Mouse (Mus musculus) right cerebral cortex, postnatal 36 days (tissue): ENCODE data around the gene Pdpk1.

Experiments used
- DNase-seq, 2 experiments: peaks; one replicate each; pipeline ENCODE4 v3.0.0; 2022; ENCODE audit warnings: low spot score in 2 of 2, mixed read lengths in 1 of 2

Gene Pdpk1

GRCm38 (mm10) chr17:24150824-24151223, at the start of gene Pdpk1:
Pdpk1 (minus strand) TSS chr17:24150924.
- no peak for DNase-seq

- no peak for DNase-seq
Measured at GRCm38 (mm10) chr17:24199741-24200140, 49.0 kb upstream of the Pdpk1 start.

GRCm38 (mm10) chr17:24199252-24199651, 48.5 kb upstream of the Pdpk1 start:
- peak; percentile 70 to 85 for DNase-seq

GRCm38 (mm10) chr17:24197032-24197824, 46.5 kb upstream of the Pdpk1 start:
- peak; percentile 47 to 51 for DNase-seq

GRCm38 (mm10) chr17:24195349-24195748, 44.6 kb upstream of the Pdpk1 start:
- DNase-seq = no peak

GRCm38 (mm10) chr17:24193769-24194168, 43.0 kb upstream of the Pdpk1 start:
- DNase-seq = no peak

GRCm38 (mm10) chr17:24193268-24193667, 42.5 kb upstream of the Pdpk1 start:
- DNase-seq = no peak

- DNase-seq = no peak
Measured at GRCm38 (mm10) chr17:24192848-24193247, 42.1 kb upstream of the Pdpk1 start.

- DNase-seq = no peak
Measured at GRCm38 (mm10) chr17:24191481-24191880, 40.8 kb upstream of the Pdpk1 start.

- no peak for DNase-seq
Measured at GRCm38 (mm10) chr17:24190934-24191333, 40.2 kb upstream of the Pdpk1 start.

- no peak for DNase-seq
Measured at GRCm38 (mm10) chr17:24174259-24174658, 23.5 kb upstream of the Pdpk1 start.

- DNase-seq = peak; percentile 49
Measured at GRCm38 (mm10) chr17:24173423-24173822, 22.7 kb upstream of the Pdpk1 start.

- no peak for DNase-seq
Measured at GRCm38 (mm10) chr17:24171738-24172137, 21.0 kb upstream of the Pdpk1 start.

GRCm38 (mm10) chr17:24170729-24171128, 20.0 kb upstream of the Pdpk1 start:
- DNase-seq = no peak

GRCm38 (mm10) chr17:24170125-24170524, 19.4 kb upstream of the Pdpk1 start:
- no peak for DNase-seq

GRCm38 (mm10) chr17:24169317-24170065, 18.8 kb upstream of the Pdpk1 start, which contains the start of gene Atp6v0c:
Atp6v0c (minus strand) TSS chr17:24169702.
- peak; percentile 94 to 95 for DNase-seq

- peak; percentile 61 to 69 for DNase-seq
Measured at GRCm38 (mm10) chr17:24168590-24169277, 18.0 kb upstream of the Pdpk1 start.

- no peak for DNase-seq
Measured at GRCm38 (mm10) chr17:24167891-24168505, 17.3 kb upstream of the Pdpk1 start.

GRCm38 (mm10) chr17:24167120-24167519, 16.4 kb upstream of the Pdpk1 start:
- DNase-seq = no peak

- no peak for DNase-seq
Measured at GRCm38 (mm10) chr17:24164566-24165259, 14.0 kb upstream of the Pdpk1 start.
